Mouse (Mus musculus) forelimb bud, embryonic 11.5 days (tissue): Measurements from ENCODE around the gene Ccdc136.
"Not testable (repeated sequence)": the region's sequence is repeated elsewhere in the genome, so short reads cannot be mapped to it uniquely, and the experiment has no call there.

Experiments used
- DNase-seq: peaks from one replicate; pipeline ENCODE4 v3.0.0-alpha.2; 2012; ENCODE audit warnings: low read depth, low spot score

Ccdc136 gene

DNA sequence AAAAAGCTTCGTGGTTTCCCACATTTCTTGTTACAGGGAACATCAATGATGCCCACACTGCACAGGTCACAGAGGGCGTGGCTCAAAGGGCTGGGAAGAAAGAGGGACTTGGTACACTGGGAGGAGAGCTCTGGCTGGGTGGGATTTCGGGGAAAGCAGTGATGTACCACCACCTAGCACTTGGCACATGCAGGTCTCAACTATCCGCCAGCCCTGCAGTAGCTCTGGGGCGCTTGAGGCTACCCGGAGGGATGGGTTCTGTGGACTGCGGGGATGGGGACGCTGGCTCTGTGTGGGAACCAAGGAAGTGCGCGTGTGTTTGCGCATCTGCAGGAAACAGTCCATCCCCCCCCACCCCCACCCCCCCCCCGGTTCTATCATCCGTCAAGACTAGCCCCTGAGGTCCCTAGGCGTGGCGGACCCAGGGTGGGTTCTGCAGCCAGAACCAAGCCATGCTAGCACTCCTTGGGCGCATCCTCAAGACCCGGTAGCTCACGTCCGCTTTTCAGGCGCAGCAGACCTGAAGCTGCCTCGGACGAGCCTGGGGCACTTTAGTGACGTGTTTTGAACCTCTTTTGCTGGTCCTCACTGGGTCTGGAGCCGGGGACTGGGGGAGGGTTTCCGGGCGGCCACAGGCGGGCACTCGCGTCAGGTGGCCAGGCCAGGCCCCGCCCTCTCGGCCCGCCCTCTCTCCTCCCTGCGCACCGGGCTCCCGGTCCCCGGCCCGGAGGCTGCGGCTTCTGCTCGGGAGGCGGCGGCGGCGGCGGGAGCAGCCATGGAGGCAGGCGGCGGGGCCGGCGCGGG is at the start of gene Ccdc136:
Gene Ccdc136, plus strand, starts transcription at position 400 of the 804 bp plus-strand sequence.
- DNase-seq: peak; percentile 61

DNA sequence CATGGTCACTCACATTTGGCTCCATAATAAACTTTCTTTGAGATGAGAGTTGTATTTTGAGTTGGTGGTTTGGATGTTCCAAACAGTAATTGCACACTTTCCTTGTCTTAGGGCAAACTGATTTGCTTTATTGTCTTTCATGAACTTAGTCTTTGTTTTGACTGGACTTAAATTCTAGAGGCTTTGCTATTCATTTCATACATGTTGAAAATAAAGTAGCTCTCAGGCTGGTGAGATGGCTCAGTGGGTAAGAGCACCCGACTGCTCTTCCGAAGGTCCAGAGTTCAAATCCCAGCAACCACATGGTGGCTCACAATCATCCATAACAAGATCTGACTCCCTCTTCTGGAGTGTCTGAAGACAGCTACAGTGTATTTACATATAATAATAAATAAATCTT is 49.6 kb upstream of the Ccdc136 start:
- not testable (repeated sequence) for DNase-seq

DNA sequence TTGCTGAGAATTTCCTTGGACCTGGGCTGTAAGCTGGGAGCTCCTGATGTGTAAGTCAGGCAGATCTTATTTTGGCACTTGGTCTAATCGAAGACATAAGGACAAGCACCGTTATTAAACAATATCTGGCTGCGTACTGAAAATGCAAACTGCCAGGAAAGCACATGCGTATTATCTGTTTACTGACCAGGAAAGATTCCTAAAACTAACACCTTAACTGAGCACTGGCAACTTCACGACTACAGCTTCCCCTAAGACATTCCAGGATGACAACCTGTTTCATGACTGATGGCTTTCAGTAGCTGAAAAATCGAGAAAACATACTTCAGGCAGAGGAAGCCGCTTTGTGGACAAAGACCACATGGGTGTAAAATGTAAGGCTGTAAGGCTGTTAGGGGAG is 48.9 kb upstream of the Ccdc136 start:
- no peak for DNase-seq

DNA sequence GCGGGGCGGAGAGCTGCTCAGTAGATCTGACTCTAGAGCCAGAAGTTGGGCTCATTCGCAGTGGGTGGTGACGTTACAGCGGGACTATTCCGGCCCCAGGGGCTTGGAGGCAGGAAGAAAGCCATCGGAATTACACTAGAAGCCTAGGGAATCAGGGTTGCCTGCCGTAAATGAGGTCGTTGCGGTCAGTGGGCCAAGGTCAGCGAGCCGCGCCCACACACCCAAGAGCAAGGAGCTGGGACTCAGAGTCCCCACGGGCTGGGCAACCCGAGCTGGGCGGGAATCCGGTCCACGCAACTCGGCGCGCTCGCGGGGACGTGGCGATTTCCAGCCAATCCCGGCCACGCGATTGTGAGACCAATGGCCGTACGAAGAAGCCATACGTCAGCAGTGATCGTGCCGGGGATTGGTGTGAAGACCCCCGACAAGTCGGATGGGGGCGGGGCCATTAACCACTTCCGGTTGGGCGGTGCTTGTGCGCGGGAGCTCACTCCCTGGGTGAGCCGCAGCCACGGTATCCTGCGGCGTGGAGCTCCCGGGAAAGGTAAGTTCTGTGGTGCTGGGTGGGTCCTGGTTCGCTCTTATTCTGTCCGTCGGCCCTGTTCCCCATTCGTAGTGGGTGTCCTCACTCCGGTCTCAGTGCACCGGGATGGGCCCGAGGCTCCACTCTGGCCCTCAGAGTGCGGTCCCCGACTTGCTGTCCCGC is 48.3 kb upstream of the Ccdc136 start, which contains the start of gene Calu:
Gene Calu, plus strand, starts transcription at position 405 of the 706 bp plus-strand sequence.
- peak; percentile 99 for DNase-seq

DNA sequence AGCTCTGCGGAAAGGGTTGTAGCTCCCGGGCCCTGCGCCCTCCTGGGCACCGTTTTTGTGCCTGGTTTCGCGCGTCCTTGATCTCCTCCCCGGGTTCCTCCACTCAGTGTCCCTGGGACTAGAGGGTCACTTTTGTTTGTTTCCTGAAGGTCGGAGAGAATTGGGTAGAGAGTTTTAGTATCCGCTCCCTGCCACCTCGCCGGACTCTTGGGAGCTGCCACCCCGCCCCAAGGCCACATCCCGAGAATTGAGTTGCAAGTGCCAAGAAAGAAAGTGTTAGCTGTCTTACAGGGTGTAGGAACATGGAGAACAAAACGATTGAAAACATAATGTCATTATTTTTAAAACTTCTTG is 47.8 kb upstream of the Ccdc136 start:
- DNase-seq: no peak

DNA sequence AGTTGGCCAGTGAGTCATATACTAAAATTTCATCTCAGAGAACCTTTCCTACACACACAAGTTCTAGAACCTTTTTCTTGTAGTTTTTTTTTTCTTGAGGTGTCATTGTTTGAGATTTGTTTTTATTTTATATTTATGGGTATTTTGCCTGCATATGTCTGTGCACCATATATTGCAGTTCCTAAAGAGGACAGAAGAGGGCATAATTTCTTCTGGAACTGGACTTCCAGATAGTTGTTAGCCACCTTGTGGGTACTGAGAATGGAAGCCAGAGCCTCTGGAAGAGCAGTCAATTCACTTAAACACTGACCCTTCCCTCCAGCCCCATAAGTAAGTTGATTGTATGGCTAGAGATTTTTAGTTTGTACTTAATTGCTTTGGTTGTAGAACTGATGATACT is 44.5 kb upstream of the Ccdc136 start:
- DNase-seq: no peak

DNA sequence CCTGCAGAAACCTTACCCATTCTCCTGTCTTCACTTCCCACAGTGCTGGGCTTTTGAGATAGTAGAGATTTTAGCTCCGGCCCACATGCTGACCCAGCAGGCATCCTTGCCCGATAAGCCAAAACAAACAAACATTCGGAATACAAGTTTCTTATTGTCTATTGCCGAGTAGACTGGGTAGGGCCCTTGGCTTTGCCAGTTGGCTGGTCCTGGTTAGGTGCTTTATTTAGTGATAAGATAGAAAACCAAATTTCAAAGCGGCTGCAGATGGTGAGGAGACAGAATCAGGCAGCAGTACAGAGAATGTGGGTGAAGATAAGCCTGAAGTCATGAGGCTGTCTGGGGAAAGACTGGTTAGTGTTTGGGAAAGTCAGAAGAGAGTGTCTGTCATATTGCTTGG is 43.3 kb upstream of the Ccdc136 start:
- no peak for DNase-seq

DNA sequence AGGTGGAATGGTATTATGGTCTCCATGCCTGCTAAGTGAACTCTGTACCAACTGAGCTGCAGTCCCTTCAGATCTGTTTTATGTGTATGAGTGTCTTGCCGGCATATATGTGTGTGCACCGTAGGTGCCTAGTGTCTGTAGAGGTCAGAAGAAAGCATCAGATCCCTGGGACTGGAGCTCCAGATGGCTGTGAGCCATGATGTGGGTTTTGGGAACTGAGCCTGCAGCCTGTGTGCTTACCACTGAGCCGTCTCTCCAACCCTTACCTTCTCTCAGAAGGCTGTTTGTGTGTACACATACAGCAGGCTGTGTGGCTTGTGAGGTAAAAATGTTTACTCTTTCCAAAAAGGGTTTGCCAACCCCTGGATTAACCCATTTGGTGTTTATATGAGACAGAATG is 36.7 kb upstream of the Ccdc136 start:
- DNase-seq: no peak

DNA sequence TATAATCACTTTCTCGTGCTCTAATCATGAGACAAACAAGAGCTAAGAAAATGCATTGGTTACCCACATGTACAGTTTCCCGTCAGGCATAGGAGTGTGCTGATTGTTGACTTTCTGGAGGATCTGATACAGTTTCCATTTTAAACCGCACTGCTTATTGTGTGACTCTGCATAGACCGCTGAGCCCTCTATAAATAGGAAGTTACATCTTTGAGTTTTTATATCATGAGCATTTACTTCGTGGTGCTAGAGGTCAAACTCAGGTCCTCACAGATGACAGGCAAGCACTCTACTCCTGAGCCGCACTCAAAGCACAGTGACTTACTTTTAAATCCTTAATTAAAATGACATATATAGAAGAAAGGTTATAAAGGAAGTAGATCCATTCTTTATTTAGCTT is 35.9 kb upstream of the Ccdc136 start:
- DNase-seq: no peak

DNA sequence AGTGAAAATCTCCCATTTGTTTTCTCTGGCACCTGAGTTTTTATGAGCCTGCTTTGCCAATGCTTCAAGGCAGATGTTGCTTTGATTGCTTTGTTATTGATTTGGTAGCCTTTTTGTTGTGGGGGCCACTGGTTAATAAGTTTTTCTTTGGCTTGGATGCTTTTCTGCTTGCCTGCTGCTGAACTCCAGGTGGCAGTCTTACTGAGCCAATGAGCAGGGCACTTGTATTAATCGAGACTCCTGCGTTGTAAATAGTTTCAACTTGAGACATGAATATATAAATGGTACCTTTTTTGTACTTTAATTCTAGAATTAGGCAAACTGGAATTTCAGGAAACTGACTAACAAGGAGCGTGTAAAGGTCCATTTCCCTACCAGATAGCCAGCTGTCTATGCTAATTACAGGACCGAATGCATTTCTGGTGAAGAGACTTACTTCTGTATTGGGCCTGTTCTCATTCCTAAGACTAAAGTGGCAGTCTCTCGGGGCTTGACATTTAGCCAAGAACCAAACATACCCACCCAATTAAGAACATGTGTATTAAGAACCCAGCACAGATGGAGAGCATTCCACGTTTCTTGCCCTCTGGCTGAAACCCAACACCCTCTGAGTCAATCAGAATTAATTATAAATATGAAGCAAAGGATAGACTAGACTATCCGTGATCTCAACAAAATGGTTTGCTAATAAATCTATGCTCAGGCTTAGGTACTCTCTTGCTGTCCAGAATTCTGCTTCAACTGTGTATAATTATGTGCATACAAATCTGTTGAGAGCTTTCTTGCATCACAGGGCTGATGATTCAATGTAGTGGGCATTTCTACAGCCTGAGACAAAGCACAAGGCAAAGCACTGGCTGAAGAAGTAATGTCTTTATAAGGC is 33.6 kb upstream of the Ccdc136 start:
- no peak for DNase-seq

DNA sequence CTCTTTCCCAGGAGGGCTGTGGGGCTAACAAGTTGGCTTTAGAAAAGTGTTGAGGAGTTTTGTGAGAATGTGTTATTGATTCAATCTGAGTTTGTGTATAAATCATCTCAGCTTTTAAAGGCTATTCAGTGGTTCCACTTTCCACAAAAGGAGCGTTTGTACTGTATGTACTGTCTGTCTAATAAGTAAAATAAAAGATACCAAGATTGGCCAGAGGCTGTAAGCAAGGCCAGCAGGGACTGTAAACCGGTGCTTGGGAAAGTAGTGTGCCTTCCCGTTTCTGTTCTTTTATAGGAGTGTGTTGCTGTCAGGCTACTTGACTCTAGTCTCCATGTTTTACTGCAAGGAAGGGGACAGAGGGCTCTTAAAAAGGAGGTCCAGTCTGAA is 33.0 kb upstream of the Ccdc136 start:
- DNase-seq: no peak

DNA sequence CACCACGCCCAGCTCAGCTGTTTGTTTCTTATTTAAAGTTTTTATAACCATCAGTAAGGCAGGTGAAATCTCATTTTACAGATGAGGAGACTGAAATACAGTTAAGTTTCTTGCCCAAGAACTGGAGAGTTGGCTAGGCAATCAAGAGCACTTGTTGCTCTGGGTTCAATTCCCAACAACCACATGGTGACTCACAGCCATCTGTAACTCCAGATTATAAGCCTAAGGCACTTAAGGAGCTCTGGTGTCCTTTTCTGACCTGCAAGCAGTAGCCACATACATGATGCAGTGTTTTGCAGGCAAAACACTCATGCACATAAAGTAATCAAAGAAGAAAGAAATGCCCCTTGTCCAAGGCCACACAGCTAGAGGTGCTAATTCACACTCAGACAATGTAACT is 30.8 kb upstream of the Ccdc136 start:
- no peak for DNase-seq

DNA sequence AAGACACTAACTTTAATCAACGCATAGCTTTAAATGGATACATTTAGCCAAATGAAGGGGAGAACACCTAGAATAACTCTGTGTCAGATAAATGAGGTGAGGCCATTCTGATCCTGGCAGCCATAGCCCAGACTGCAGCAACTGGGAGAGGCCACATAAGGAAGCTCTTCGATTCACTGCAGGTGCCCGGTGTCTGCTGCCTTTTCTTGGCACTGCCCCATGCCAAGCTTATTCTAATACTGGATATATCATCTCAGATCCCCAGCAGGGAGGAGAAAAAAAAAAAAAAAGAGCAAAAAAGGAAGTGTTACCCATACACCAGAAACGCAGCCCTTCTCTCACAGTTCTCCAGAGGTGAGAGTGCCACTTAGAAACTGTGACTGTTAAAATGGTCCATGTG is 18.7 kb upstream of the Ccdc136 start:
- no peak for DNase-seq

DNA sequence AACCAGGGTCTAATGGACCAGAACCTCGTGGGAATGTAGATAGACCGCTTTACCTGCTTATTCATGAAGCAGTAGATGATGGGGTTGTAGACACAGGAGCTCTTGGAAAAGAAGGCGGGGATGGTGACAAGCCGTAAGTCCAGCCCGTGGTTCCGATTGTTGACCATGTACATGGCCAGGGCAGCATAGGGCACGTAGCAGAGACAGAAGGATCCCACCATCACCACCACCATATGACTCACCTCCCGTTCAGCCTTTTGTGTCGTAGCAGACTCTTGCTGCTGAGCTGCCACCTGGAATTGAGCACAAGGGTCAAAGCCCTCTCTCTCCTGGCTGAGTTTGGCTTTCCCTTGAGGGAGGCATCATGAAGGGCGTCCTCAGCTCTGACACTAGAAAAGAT is 17.4 kb upstream of the Ccdc136 start:
- no peak for DNase-seq

DNA sequence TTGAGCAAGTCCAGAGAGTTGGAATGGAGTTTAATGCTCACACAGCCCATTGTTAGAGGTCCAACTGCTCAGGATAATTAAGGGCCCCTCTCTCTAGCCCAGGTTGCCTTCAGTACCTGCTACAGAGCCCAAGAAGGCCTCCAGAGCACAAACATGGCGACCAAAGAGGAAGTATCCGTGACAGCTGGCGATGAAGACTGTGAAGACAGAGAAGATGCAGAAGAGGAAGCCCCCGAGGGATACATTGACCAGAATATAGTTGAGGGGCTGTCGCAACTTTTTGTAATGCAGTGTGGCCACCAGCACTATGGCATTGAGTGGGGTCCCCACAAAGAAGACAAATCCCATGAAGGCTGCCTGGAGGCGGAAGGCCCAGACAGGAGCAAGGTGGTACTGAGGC is 16.2 kb upstream of the Ccdc136 start:
- DNase-seq: no peak

DNA sequence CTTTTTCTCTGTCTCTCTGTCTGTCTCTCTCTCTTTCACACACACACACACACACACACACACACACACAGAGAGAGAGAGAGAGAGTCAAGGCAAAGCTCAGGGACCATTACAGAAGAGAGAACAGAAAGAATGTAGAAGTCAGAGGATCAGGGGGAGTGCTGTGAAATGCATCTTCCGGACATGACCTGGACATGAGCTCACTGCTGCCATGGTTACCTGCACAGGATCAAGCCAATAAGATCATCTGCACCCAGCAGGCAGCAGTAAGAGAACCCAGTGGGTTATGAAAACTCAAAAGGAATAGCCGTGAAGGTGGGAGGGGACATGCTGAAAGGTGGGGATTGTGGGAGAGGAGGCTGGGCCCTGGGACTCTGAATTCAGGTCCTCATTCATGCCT is 13.7 kb upstream of the Ccdc136 start:
- DNase-seq: no peak

DNA sequence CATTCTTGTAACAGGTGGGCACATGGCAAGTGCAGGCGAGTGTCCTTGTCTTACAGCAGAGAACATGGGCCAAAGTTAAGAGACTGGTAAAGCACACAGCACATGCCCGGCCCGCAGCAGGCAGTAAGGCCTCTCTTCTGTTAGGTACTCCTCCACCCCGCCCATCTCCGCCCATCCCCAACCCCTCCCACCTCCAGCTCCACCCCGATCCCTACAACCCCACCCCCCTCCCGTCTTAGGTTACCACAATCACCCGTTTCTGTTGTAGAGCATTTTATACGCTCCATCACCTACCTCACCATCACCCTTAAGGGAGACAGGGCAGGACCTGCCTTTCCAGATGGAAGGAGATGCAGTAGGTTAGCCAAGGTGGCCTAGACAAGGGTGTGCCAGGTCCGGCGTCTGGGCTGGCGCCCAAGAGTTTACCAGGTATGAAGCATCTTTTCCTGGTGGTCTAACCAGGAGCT is 8.0 kb upstream of the Ccdc136 start, which contains the start of gene Opn1sw:
Gene Opn1sw, minus strand, starts transcription at position 417 of the 467 bp plus-strand sequence.
- peak; percentile 53 for DNase-seq

DNA sequence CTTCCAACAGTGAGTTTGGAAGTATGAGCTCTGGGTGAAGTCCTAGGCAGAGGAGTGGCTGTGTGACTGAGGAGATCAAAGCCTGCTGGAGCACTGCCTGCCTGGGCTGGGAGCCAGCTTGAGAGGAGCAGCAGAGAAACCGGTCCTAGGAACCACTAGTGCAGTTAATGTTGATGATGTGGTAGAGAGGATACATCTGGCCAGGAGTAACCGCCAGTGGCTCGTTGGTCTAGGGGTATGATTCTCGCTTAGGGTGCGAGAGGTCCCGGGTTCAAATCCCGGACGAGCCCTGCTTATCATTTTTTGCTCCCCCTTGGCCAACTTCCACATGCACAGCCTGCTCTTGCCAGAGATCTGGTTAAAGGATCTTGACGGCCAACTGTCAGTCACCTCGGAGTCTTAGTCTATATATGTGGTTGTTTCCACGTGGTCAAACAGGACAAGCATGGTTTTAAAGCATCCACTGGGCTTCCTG is 7.5 kb upstream of the Ccdc136 start:
- peak; percentile 59 for DNase-seq

DNA sequence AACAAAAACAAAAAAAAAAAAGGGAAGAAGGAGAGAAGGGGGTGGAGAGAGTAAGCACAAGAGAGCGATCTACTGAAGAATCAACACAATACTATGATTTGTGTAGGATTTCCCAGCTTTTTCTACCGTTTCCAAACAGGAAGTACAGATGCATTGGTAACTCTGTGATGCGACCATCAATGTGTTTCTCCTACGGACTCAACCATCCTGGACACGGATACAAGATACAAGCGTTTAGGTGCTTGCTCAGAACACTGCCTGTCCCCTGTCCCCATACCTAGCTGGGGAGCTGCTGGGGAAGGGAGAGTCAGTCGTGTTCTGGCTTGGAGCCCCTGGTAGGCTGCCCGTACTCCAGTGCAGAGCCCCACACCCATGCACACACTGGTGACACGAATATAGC is 6.7 kb upstream of the Ccdc136 start:
- no peak for DNase-seq

DNA sequence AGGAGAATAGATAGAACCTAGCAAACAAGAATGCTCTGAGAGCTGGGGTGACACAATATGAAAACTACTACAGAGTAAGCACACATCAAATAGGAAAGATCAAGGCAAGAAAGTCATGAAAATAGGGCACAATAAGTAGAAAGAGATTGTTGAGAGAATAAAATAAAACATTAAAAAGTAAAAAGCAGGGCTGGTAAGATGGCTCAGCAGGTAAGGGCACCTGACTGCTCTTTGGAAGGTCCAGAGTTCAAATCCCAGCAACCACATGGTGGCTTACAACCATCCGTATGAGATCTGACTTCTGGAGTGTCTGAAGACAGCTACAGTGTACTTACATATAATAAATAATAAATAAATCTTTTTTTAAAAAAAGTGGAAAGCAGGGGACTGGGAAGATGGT is 5.6 kb upstream of the Ccdc136 start:
- not testable (repeated sequence) for DNase-seq

DNA sequence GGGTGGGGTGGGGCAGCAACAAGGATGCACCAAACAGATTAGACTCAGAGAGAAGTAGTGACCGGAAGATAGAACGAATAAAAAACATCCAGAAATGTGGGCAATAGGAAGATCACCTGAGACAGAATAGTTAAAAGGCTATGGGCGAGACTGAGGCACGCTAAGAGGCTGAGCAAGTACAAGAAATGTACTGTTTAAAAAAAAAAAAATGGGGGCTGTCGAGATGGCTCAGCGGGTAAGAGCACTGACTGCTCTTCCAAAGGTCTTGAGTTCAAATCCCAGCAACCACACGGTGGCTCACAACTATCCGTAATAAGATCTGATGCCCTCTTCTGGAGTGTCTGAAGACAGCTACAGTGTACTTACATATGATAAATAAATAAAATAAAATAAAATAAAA is 4.9 kb upstream of the Ccdc136 start:
- not testable (repeated sequence) for DNase-seq

DNA sequence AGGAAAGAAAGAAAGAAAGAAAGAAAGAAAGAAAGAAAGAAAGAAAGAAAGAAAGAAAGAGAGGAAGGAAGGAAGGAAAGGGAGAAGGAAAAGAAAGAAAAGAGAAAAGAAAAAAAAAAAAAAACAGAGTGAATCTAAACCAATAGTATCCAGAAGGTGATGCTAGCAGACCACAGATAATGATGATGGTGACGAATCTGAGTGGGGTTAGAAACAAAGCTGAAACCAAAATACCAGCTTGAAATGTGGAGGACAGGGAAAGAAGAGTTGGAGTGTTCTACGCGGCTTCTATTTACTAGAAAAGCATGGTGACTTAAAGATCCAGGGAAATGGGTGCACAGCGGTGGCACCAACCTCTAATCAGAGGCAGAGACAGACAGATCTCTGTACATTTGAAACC is 4.3 kb upstream of the Ccdc136 start:
- DNase-seq: no peak
